Mouse (Mus musculus): Measurements from ENCODE around the gene Cacna1c. TPM values are rescaled to one million over a fixed set of nuclear protein-coding genes. Genes with fewer than 3 reads are reported as not detected.

Cacna1c gene
- polyA plus RNA-seq, 1 experiment from 2014 or later, result 4.7 TPM

- Histone ChIP-seq H3K4me3 (ENCODE audit: low read length) (no peak overlapping the region), H3K36me3 (ENCODE audit: control insufficient read depth, insufficient read depth, low read length) (peaks cover 6% of the 10 kb centered on the region; the same call in 1 of the 2 replicates), H3K9ac (ENCODE audit: low read depth, low read length) (no peak overlapping the region), H3K9me3 (ENCODE audit: control insufficient read depth, low read length) (no peaks in the 10 kb centered on the region), H3K4me2 (ENCODE audit: low read length) (no peak overlapping the region), H3K27ac (ENCODE audit: low read depth, low read length) (no peak overlapping the region), H3K27me3 (replicated peaks; ENCODE audit: control insufficient read depth, insufficient read depth, low read length) (no peaks in the 10 kb centered on the region), H3K4me1 (ENCODE audit: control insufficient read depth, insufficient read depth, low read depth, low read length) (peaks cover 4% of the 10 kb centered on the region; the same call in 1 of the 2 replicates)
- 91% methylated on average over 5 of the region's 5 CpGs for WGBS
- ATAC-seq, result no peak
Observed at GRCm38 (mm10) chr6:118755768-118756167, 440.4 kb downstream of the Cacna1c start.

- Histone ChIP-seq H3K4me2 (ENCODE audit: low read length) (no peak overlapping the region), H3K36me3 (ENCODE audit: control insufficient read depth, insufficient read depth, low read length) (peaks cover 6% of the 10 kb centered on the region; the same call in 1 of the 2 replicates), H3K4me3 (ENCODE audit: low read length) (no peak overlapping the region), H3K9me3 (ENCODE audit: control insufficient read depth, low read length) (no peaks in the 10 kb centered on the region), H3K27me3 (replicated peaks; ENCODE audit: control insufficient read depth, insufficient read depth, low read length) (no peaks in the 10 kb centered on the region), H3K27ac (ENCODE audit: low read depth, low read length) (no peak overlapping the region), H3K4me1 (ENCODE audit: control insufficient read depth, insufficient read depth, low read depth, low read length) (peaks cover 4% of the 10 kb centered on the region; the same call in 1 of the 2 replicates), H3K9ac (ENCODE audit: low read depth, low read length) (no peak overlapping the region)
- no peak for ATAC-seq
- WGBS, result 75% methylated on average over 3 of the region's 3 CpGs
Observed at GRCm38 (mm10) chr6:118754439-118754838, 441.8 kb downstream of the Cacna1c start.

DNA sequence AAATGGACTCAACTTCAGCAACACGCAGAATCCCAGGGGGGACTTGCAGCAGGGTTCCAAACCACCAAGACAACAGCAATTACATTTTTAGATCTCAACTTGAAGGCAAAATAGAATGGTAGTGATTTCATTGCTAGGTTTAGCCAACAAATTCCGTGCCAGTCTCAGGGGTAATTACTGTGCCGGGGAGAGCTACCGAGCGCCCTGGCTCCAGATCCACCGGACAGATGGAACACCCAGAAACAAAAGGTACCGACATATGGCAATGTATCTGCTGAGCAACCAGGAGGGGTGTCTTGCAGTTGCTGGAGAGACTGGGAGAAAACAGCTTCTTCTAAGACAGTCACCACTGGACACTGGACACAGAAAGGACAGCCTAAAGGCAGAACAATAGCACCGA, 442.4 kb downstream of the Cacna1c start:
- H3K4me2 ChIP-seq (ENCODE audit: low read length), result no peak overlapping the region
- H3K27me3 ChIP-seq (replicated peaks; ENCODE audit: control insufficient read depth, insufficient read depth, low read length), result no peaks in the 10 kb centered on the region
- peak; percentile 38; the same call in 1 of the 2 replicates for ATAC-seq
- 61% methylated on average over 8 of the region's 8 CpGs for WGBS
- 0 out of 2 replicates have a peak overlapping the region, but pooled peaks have one; percentile 14 for H3K27ac ChIP-seq (ENCODE audit: low read depth, low read length)
- H3K36me3 ChIP-seq (ENCODE audit: control insufficient read depth, insufficient read depth, low read length), result peaks cover 6% of the 10 kb centered on the region; the same call in 1 of the 2 replicates
- H3K9ac ChIP-seq (ENCODE audit: low read depth, low read length), result no peak overlapping the region
- H3K4me3 ChIP-seq (ENCODE audit: low read length), result no peak overlapping the region
- peaks cover 4% of the 10 kb centered on the region; the same call in 1 of the 2 replicates for H3K4me1 ChIP-seq (ENCODE audit: control insufficient read depth, insufficient read depth, low read depth, low read length)
- no peaks in the 10 kb centered on the region for H3K9me3 ChIP-seq (ENCODE audit: control insufficient read depth, low read length)

DNA sequence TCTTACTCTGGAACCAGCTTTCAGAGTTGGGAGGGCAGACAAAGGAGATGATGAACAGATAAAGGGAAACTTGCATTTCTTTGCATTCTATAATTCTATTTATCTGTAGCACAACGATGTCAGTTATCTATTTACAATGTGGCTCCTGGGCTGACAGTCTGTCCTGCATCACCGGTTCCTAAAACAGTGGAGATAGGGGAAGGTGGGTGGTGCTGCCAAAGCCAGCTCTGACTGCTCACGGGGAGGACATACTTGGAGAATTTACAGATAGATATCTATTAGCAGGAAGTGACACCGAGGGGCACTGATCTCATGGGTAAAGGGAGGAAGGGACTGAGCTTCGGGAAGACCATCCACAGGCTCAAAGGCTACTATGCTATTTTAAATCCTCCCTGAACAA, 443.2 kb downstream of the Cacna1c start:
- H3K4me3 ChIP-seq (ENCODE audit: low read length), result no peak overlapping the region
- peaks cover 6% of the 10 kb centered on the region; the same call in 1 of the 2 replicates for H3K36me3 ChIP-seq (ENCODE audit: control insufficient read depth, insufficient read depth, low read length)
- WGBS, result 67% methylated on average over 5 of the region's 5 CpGs
- no peak overlapping the region for H3K9ac ChIP-seq (ENCODE audit: low read depth, low read length)
- no peak overlapping the region for H3K4me2 ChIP-seq (ENCODE audit: low read length)
- H3K27me3 ChIP-seq (replicated peaks; ENCODE audit: control insufficient read depth, insufficient read depth, low read length), result no peaks in the 10 kb centered on the region
- H3K9me3 ChIP-seq (ENCODE audit: control insufficient read depth, low read length), result no peaks in the 10 kb centered on the region
- no peak overlapping the region for H3K27ac ChIP-seq (ENCODE audit: low read depth, low read length)
- H3K4me1 ChIP-seq (ENCODE audit: control insufficient read depth, insufficient read depth, low read depth, low read length), result peaks cover 4% of the 10 kb centered on the region; the same call in 1 of the 2 replicates
- no peak for ATAC-seq

DNA sequence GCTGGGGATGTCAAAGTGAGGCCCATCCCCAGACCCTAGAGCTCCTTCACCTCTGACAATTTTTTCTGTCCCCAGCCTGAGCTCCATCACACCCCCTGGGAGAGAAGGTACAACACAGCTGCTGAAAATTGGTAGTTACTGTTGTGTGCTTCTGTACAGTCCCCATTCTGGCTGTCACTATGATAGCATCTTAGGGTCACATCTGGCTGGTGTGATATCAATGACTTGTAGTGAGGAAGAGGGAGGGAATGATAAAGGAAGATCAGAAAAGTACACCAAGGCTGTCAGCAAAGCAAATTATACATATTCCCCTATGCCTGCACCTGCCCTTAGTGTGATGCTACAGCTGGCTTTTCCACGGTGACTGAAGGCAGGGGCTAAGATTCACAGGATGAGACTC, 446.9 kb downstream of the Cacna1c start:
- H3K27ac ChIP-seq (ENCODE audit: low read depth, low read length), result no peak overlapping the region
- H3K27me3 ChIP-seq (replicated peaks; ENCODE audit: control insufficient read depth, insufficient read depth, low read length), result no peaks in the 10 kb centered on the region
- no peak for ATAC-seq
- 100% methylated on average over 1 of the region's 1 CpGs for WGBS
- H3K9ac ChIP-seq (ENCODE audit: low read depth, low read length), result no peak overlapping the region
- H3K4me1 ChIP-seq (ENCODE audit: control insufficient read depth, insufficient read depth, low read depth, low read length), result peaks cover 4% of the 10 kb centered on the region; the same call in 1 of the 2 replicates
- peaks cover 6% of the 10 kb centered on the region; the same call in 1 of the 2 replicates for H3K36me3 ChIP-seq (ENCODE audit: control insufficient read depth, insufficient read depth, low read length)
- H3K4me3 ChIP-seq (ENCODE audit: low read length), result no peak overlapping the region
- H3K9me3 ChIP-seq (ENCODE audit: control insufficient read depth, low read length), result no peaks in the 10 kb centered on the region
- no peak overlapping the region for H3K4me2 ChIP-seq (ENCODE audit: low read length)

DNA sequence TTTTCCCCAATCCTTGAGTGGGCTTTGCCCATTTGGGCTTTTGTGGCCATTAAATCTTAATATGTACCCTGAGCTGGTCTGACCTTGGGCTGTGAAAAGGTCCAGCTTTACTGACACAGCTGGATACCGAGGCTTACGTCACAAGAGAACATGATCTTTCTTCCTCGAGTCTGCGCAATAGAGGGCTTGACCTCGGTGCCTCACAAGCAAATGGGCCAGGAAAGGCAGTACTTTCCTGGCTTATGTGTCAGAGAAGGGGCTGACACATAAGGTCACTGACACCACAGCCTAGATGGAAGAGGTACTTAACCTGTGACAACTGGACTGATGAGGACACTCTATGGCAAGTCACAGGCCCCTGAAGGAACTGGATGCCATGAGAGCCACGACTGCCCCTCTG, 453.5 kb downstream of the Cacna1c start:
- Histone ChIP-seq H3K9ac (ENCODE audit: low read depth, low read length) (no peak overlapping the region), H3K9me3 (ENCODE audit: control insufficient read depth, low read length) (no peaks in the 10 kb centered on the region), H3K36me3 (ENCODE audit: control insufficient read depth, insufficient read depth, low read length) (no peaks in the 10 kb centered on the region; the same call in 1 of the 2 replicates), H3K4me3 (ENCODE audit: low read length) (no peak overlapping the region), H3K27ac (ENCODE audit: low read depth, low read length) (no peak overlapping the region), H3K4me1 (ENCODE audit: control insufficient read depth, insufficient read depth, low read depth, low read length) (peaks cover 5% of the 10 kb centered on the region; the same call in 1 of the 2 replicates), H3K4me2 (ENCODE audit: low read length) (no peak overlapping the region), H3K27me3 (replicated peaks; ENCODE audit: control insufficient read depth, insufficient read depth, low read length) (no peaks in the 10 kb centered on the region)
- ATAC-seq, result no peak
- 83% methylated on average over 6 of the region's 6 CpGs for WGBS

DNA sequence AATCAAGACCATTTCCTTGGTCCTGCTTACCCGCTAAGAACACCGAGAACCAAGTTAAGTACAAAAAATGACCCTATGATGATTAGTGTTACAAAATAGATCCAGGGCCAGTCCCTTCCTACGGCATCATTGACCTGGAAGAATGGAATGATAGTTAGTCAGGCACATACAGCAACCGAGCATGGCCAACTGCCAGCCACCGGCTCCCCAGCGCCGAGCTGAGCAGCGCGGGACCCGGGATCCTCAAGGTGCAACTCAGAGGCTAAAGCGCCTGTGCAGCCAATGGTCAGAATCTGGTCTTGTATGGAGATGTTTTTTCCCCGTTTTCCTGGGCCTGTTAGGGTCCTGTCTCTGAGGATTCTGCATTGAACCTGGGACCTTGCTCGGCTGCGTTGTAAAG, 454.4 kb downstream of the Cacna1c start:
- Histone ChIP-seq H3K4me1 (ENCODE audit: control insufficient read depth, insufficient read depth, low read depth, low read length) (peaks cover 5% of the 10 kb centered on the region; the same call in 1 of the 2 replicates), H3K27ac (ENCODE audit: low read depth, low read length) (no peak overlapping the region), H3K36me3 (ENCODE audit: control insufficient read depth, insufficient read depth, low read length) (no peaks in the 10 kb centered on the region; the same call in 1 of the 2 replicates), H3K4me2 (ENCODE audit: low read length) (no peak overlapping the region), H3K9me3 (ENCODE audit: control insufficient read depth, low read length) (no peaks in the 10 kb centered on the region), H3K27me3 (replicated peaks; ENCODE audit: control insufficient read depth, insufficient read depth, low read length) (no peaks in the 10 kb centered on the region), H3K4me3 (ENCODE audit: low read length) (no peak overlapping the region), H3K9ac (ENCODE audit: low read depth, low read length) (no peak overlapping the region)
- WGBS, result 95% methylated on average over 14 of the region's 14 CpGs
- no peak for ATAC-seq

GRCm38 (mm10) chr6:118739961-118740599, 456.1 kb downstream of the Cacna1c start:
- ATAC-seq, result peak; percentile 40; the same call in 1 of the 2 replicates
- Histone ChIP-seq H3K27me3 (replicated peaks; ENCODE audit: control insufficient read depth, insufficient read depth, low read length) (no peaks in the 10 kb centered on the region), H3K4me2 (ENCODE audit: low read length) (no peak overlapping the region), H3K9ac (ENCODE audit: low read depth, low read length) (no peak overlapping the region), H3K27ac (ENCODE audit: low read depth, low read length) (no peak overlapping the region), H3K9me3 (ENCODE audit: control insufficient read depth, low read length) (no peaks in the 10 kb centered on the region), H3K36me3 (ENCODE audit: control insufficient read depth, insufficient read depth, low read length) (no peaks in the 10 kb centered on the region; the same call in 1 of the 2 replicates), H3K4me1 (ENCODE audit: control insufficient read depth, insufficient read depth, low read depth, low read length) (peaks cover 7% of the 10 kb centered on the region; the same call in 1 of the 2 replicates), H3K4me3 (ENCODE audit: low read length) (no peak overlapping the region)
- 66% methylated on average over 9 of the region's 9 CpGs for WGBS

DNA sequence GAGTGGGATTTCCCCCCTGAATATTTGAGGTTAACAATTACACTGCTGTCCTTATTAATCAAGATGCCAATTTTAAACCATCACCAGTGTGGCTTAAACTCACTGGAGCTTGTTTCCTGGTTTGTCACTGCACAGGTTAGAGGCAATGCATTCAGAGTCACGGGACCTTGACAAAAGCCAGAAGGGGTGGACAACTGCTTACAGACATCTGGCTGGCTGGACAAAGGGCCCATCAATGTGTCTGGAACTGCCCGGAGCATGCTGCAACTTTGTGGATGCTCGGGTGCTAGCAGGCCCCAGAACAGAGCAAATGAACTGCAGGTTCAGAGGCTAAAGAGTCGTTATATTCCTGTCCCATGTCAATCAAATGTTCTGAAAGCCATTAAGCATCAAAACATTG, 456.9 kb downstream of the Cacna1c start:
- Histone ChIP-seq H3K4me3 (ENCODE audit: low read length) (no peak overlapping the region), H3K4me1 (ENCODE audit: control insufficient read depth, insufficient read depth, low read depth, low read length) (peaks cover 7% of the 10 kb centered on the region; the same call in 1 of the 2 replicates), H3K9me3 (ENCODE audit: control insufficient read depth, low read length) (no peaks in the 10 kb centered on the region), H3K36me3 (ENCODE audit: control insufficient read depth, insufficient read depth, low read length) (peaks cover 6% of the 10 kb centered on the region), H3K27me3 (replicated peaks; ENCODE audit: control insufficient read depth, insufficient read depth, low read length) (no peaks in the 10 kb centered on the region), H3K4me2 (ENCODE audit: low read length) (no peak overlapping the region), H3K27ac (ENCODE audit: low read depth, low read length) (no peak overlapping the region), H3K9ac (ENCODE audit: low read depth, low read length) (no peak overlapping the region)
- no peak for ATAC-seq
- WGBS, result 56% methylated on average over 4 of the region's 4 CpGs

All from hindbrain, embryonic 16.5 days (tissue).